Mouse (Mus musculus) erythroblast, adult 5-6 weeks (primary cell): ENCODE results near the gene Mpv17. TPM values are rescaled to one million over a fixed set of nuclear protein-coding genes. Genes with fewer than 3 reads are reported as not detected.
A peak's percentile ranks its signal among the peaks of the same experiment; 100 is the strongest.

ENCODE experiments used
- ATAC-seq: replicated peaks from 2 replicates; pipeline ENCODE4 v1.8.0; 2016; ENCODE audit warnings: moderate number of reproducible peaks, mild to moderate bottlenecking, moderate TSS enrichment, inconsistent platforms; ENCODE audit not compliant: poor library complexity, low FRiP score, severe bottlenecking
- total RNA-seq, 2 experiments: library from RNA; stranded (forward) in 1 of 2; stranded (reverse) in 1 of 2; fragments of 150-400 nt in 1 of 2; fragments of 200-764, 138-1000 nt in 1 of 2; gene quantifications; 2 replicates each; pipeline versions ENCODE4 v1.2.3 to v1.2.4; 2015 to 2017; ENCODE audit warnings: low replicate concordance in 2 of 2

Gene Mpv17
- 9.4 and 11.1 TPM in 2 replicates for total RNA-seq (2015; ENCODE audit: low replicate concordance)
- total RNA-seq (2017; ENCODE audit: low replicate concordance): 10.7 and 12.7 TPM in 2 replicates

DNA sequence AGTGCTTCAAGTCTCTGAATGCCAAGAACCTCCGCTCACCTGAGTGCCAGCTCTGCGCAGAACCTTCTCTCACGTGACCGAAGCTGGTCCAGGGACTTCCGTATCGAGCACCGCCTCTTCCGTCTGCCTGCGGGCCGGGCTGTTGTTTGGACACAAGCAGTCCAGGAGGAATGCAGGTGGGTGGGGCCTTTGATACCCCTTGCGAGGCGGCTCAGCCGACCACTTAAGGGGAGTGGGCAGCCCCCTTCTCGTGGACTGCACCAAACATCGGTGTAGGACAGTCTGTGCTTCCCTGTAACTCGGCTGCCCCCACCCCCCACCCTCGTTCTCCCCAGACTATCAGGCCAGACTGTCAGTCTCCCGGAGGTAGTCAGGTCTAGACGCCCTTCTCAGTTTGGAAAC is at the start of gene Mpv17:
Mpv17 (minus strand) TSS at position 100 of the 402 bp plus-strand sequence.
- peak; percentile 98 for ATAC-seq

DNA sequence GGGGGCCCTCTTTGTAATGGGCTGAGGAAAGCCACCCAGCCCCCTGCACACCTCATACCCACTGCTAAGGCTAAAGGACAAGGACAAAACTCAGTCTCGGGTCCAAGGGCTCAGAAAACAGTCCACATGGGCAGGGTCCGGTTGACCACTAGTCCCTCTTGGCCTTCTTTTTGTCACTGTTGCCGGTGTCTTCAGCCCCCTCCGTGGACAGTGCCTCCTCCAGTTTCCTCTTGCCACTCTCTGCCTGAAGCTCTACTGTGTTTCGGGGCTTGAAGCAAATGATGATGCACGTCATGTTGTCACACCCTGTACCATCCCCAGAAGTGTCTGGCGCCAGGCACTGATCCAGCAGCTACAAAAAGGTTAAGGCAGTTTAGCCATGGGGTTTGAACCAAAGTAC is 48.9 kb upstream of the Mpv17 start:
- ATAC-seq: no peak

DNA sequence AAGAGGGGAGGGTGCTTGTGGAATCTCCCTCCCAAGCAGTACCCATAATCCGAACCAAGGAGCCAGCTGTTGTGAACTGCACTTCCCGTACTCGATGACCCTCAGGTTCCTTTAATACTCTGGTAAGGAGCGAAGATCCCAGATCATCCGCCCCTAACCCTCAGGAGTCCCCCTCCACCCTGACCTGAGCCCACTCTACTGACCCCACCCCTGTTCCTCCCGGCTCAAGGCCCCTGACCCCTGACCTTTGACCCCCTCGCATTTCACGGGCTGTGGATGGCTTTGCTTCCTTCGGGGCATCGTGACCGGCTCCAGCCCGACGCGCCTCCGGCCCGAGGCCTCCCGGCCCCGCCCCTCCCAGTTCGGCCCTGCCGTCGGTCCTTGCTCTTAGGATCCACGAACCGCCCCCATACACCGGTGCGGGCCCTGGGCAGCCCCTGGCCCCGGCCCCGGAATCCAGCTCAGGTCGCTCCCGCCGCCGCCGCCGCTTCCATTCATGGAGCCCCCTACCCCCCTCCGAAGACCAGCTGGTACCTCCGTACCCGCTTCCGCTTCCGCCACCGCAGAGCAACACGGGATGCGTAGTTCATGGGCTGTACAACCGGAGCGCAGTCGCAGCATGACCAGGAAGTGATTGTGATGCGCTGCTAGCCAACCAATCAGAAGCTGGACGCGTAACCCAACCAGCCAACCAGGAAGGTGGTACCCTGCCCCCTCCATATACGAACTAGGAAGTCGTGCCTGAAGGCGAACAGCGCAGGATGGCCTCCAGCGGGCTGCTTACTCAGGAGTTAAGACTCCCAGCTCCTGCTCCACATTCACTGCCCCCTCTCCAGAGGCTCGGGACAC is 47.9 kb upstream of the Mpv17 start, which contains the start of gene Zfp513:
Zfp513 (minus strand) TSS at position 562 of the 849 bp plus-strand sequence.
- ATAC-seq: peak; percentile 98

DNA sequence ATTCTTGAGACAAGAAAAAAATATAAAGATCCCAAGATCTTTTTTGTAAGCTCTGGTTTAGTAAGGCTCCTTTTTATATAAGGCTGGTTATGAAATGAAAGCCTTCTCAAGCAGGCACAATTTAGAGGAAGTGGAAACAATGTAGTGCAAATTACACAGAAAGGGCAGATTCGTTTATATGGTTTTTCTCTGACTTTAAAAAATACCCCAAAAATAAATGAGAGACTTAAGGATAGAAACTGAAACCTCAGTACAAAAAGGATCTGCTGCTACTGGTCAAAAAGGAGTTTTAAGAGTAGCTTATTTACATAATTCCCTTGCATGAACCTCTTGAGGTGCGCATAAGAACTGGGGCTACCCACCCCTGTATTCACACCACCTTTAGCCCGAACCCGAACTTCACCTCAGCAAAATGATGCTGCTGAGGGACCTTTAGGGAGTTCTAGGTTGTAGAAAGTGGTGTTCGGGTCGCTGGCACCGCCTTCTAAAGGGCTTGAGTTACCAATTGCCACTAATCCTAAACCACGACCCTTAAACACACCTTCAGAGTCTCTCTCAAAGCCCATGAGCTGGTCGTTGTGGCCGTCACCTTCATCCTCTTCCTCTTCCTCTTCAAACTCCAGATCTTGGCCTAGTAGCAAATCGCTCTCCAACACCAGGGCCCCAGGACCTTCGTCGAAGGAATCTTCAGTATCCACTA is 47.1 kb upstream of the Mpv17 start:
- no peak for ATAC-seq

DNA sequence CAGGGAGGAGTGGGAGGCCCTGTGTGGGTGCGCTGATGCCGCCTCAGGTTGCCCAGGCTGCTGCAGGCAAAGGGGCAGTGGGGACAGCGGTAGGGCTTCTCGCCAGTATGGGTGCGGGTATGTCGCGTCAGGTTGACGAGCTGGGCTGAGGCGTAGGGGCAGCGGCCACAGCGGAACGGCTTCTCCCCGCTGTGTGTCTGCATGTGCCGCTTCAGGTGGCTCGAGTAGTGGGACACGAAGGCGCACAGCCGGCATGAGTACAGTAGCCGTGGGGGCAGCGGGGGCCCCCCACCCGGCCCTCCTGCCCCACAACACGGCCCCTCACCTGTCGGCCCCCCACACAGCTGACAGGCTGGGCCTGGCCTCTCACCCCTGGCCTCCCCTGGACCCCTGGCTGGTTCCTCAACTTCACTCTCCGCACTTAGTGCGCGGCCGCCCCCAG is 46.3 kb upstream of the Mpv17 start:
- no peak for ATAC-seq

DNA sequence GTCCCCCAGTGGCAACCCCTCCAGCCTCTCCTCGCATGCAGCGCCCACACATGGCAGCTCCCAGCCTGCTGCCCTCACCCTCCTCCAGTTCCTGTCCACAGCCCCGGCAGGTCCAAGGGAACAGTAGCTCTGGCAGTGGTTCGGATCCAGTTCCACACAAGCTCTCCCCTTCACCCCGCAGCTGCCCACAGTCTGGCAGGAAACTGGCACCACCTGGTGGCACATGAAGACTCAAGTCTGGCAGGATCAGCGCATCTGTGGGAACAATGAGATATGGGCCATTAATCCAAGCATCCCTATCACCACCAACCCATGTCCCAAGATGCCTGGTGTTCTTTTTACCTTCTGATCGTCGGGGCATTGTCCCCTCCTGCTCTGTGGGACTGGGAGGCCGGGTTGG is 45.8 kb upstream of the Mpv17 start:
- no peak for ATAC-seq

DNA sequence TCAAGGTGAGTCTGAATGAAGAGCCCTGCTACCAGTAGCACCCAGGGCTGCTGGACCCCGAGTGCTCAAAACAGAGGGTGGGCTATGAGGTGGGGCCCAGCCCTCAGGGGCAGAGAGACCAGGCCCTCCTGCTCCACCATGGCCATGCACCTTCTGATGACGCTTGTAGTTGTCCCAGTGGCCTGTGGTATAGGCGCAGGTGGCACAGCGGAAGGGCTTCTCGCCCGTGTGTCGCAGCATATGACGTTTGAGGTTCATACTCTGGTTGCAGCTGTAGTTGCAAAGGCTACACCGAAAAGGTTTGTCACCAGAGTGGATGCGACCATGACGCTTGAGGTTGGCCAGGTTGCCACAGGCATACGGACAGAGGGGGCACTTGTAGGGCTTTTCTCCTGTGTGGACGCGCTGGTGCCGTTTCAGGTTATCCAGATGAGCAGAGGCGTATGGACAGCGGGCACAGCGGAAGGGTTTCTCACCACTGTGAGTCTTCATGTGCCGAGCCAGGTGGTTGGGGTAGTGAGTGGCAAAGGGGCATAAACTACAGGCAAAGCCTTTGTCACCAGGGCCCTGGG is 45.4 kb upstream of the Mpv17 start:
- ATAC-seq: no peak

DNA sequence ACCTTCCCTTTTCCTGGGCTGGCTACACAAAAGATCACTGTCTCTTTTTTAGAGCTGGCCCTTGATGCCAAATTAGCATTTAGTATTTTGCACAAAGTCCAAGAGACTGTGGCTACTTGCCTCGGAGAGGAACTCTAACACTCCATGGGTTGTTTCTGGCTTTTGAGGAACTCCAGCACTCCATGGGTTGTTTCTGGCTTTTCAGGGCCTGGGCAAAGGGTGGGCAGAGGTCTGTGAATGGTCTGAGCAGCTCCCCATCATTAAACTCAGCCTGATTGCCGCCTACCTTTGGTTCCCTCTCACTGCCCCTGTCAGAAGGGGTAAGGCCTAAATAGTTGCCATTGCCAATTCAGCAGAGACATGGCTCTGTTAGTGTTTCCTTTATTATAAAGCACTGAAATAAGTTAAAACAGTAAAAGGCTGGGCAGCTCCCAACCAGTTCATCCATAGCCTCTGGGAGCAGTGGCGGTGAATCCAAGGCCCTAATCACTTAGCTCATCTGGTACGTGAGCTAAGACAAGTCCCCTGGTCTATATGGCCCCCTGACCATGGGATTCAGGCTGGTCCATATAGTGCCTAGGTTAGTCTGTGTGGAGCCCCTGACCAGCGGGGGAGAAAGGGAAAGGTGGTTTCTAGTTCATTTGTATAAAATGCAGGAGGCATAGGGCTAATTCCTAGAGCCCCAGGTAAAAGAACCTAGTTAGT is 44.7 kb upstream of the Mpv17 start:
- ATAC-seq: no peak

DNA sequence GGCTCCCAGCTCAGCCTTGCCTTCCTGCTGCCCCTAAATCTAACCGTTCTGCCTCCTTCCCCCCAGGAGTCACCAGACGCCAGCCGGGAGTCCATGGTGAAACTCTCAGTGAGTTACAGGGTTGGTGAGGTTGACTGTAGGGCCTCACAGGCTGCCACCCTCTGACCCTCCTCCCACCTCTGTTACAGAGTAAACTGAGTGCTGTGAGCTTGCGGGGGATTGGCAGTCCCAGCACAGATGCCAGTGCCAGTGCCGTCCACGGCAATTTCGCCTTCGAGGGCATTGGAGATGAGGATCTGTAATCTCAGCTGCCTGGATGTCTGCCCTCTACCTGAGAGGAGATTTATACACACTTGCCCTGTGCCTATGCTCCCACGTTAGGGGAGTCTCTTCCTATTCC is 44.1 kb upstream of the Mpv17 start:
- no peak for ATAC-seq

DNA sequence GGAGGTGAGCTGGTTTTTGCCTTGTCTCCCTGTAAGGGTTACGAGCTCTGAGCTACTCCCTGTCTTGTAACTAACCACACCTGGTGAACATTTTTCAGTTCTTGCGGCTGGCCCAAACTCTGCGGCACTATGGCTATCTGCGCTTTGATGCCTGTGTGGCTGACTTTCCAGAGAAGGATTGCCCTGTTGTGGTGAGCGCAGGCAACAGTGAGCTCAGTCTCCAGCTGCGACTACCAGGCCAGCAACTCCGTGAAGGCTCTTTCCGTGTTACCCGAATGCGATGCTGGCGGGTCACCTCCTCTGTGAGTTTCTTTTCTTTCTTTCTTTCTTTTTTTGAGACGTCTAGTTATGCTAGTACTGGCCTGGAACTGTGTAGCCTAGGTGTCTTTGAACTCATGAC is 43.0 kb upstream of the Mpv17 start:
- no peak for ATAC-seq

DNA sequence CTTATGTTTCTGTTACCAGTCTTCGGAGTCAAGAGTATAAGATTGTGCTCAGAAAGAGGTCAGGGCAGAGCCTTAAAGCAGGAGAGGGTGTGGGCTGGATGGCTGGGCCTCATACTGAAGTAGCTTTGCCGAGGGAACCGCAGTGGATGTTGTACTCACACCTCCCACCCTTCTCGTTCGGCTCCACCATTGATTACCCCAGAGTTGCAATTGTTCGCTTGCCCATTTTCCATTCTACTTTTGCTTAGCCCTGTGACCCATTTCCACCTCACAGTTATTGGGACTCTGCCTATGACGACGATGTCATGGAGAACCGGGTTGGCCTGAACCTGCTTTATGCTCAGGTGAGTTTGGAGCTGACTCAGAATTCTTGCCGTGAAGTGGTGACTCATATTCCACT is 42.2 kb upstream of the Mpv17 start:
- no peak for ATAC-seq

DNA sequence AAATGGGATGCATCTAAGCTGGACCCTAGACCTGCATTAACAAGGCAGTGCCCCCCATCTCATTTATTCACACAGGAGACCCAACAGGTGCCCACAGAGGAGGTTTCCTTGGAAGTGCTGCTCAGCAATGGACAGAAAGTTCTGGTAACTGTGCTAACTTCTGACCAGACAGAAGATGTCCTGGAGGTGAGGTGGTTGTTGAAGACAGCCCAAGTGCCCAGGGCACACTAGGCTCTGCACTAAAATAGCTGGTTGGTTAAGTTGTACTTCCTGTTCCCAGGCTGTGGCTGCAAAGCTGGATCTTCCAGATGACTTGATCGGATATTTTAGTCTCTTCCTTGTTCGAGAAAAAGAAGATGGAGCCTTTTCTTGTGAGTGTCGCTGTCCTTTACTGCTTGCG is 41.6 kb upstream of the Mpv17 start:
- ATAC-seq: no peak

DNA sequence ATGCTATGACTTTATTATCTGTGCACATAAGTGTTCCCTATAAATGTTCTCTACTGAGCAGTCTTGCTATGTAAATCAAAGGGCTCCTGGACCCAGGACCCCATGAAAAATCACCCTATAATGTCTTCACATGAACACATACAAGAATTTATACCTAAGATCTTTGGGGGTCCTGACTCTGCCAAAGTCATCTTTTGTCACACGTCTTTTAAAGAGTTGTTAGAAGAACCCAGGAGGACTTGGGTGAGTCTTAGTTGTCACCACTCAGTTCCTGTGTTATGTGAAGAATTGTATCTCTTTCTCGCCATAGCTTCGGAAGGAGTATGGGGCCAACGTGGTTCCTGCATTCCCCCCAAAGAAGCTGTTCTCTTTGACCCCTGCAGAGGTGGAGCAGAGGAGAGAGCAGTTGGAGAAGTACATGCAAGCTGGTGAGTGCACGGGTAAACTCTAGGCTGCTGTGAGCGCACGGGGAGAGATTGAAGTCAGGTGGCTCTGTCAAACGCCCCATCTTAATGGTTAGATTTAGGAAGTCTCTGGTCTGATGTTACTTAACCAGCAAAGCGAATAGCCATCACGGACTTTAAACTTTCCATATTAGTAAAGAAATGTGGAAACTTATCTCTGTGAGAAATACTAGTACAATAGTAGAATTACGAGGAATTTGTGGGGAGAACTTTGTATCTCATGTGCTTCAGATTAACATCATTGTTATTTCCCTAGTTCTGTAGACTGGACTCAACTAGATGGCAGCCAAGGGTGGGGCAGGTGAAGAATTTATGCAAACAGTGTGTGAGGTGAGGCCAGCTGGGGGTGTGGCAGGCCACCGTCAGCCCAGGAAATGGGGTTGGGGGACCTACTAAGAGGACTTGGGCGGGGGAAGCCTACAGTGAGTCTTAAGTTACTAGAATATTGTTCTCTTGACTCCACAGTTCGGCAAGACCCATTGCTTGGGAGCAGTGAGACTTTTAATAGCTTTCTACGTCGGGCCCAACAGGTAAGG is 40.7 kb upstream of the Mpv17 start:
- ATAC-seq: no peak

DNA sequence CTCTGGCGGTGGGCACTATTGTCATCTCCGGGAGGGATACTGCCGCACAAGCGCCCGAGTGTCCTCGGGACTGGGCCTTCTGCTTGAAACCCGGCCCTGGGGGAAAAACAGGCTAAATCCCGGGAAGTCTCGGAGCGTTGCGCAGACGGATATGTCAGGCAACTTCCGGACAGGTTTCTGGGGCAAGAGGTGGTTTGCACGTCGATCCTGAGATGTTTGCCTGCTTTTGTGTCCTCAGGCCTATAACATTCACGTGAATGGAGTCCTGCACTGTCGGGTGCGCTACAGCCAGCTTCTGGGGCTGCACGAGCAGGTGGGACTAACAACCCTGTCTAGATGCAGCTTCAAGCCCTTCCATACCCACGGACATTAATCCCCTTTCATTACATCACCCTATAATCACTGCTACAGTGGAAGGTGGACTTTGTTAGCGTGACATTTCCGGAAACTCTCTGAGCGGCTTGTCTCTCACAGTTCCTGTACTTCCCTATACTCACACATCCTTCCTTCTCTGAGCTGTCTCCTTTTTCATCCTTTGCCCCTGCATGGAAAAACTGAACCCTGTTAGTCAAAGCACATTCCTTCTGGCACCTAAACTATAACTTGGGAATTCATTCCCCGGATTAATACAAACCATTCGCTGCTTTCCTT is 39.7 kb upstream of the Mpv17 start:
- peak; percentile 11 for ATAC-seq

DNA sequence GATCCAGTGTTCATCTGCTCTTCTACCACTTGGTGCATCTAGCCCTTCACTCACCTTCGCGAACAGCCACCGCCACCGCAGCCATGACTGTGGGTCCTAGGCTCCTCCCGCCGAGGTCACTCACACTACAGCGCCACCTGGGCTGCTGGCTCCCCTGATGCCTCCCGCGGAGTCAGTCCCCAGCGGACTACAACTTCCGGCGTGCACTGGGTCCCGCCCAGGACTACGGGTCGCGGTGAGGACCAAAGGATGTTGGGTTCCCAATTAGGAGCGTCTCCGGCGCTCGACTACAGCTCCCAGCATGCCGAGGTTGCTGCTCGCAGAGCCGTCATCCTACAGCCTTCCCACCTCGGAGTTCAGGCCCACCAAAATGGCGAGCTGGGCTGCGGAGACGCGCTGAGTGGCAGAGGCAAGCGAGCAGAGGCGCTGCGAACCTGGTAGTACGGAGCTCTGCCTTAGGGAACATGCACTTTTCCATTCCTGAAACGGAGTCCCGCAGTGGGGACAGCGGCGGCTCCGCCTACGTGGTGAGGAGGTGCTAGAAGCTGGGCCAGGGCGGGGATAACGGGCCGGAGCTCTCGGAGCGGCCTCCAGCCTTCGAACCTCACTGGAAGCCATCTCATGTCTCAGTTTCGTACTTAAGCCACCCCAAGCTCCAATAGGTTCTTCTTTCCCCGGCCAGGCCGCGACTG is 39.0 kb upstream of the Mpv17 start, which contains the start of the genes Snx17 and Eif2b4:
Snx17 (plus strand) TSS at position 289 of the 692 bp plus-strand sequence.
Eif2b4 (minus strand) TSS at position 492 of the 692 bp plus-strand sequence.
- ATAC-seq: peak; percentile 88

DNA sequence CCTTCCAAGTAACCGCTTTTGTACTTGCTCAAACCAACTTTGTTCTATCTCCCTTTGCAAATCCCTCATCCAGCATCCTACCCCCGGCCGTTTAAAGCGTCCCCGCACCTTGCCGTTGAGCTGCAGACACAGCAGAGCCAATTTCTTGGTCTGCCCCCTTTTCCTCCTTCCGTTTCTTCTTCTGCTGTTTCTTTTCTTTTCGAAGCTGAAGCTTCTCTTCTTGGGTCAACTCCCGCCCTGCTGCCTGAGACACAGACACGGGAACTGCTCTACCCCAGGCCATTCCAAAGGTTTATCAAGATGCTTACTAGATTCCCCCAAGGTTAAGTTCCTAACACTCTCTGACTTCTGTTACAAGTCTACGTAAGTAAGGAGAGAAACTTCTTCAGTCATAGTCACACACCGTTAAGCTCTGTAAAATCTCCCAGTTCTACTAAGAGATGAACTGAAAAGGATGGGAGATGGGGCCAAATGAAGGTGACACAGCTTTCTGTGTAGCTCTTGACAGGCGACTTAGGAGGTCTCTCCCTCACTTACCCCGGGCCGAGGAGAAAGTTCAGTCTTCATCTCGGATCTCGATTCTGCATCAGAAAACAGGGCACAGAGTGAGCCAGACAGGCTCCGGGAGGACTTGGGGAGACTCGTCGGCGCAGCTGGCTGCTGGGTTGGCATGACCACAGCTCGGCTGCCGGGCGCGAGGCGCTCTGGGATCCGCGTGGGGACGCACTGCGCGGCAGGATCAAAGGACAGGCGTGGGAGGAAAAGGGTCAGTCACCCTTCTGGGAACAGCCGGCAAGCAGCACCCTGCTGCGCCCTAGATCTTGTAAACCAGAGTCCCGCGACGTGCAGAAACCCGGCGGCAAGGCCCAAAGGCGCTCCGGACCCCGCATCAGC is 38.2 kb upstream of the Mpv17 start:
- ATAC-seq: peak; percentile 45

DNA sequence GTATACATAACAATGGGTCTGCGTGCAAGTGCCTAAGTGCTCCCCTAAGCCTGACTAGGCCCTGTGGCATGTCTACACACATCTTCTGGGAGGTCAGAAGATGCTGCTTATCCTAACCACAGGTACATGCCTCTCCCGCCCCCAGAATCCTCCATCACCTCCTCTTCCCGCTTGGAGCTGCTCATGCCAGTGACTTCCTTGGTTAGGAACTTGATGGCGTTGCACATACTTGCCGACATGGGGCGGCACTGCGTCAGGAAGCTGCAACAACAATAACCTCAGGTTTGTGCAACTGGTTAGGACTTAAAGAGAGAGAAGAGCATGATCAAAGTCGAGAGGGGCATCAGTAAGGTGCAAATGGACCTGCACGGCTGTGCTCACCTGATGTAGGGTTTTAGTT is 36.1 kb upstream of the Mpv17 start:
- no peak for ATAC-seq
